Mouse (Mus musculus) megakaryocyte, embryonic 14.5 days (primary cell): ENCODE data around the gene Fkbp1b. TPM values are rescaled to one million over a fixed set of nuclear protein-coding genes. Genes with fewer than 3 reads are reported as not detected.

Experiments
- H3K27me3 ChIP-seq: replicated peaks from 2 replicates; pipeline ENCODE3; 2012; ENCODE audit warnings: inconsistent platforms
- H3K36me3 ChIP-seq: replicated peaks from 2 replicates; pipeline ENCODE3; 2012; ENCODE audit warnings: low read length, inconsistent platforms, mixed read lengths
- H3K4me1 ChIP-seq: 2 replicates; pipeline ENCODE4 v1.6.1; 2012; ENCODE audit warnings: inconsistent platforms
- H3K4me3 ChIP-seq: replicated peaks from 2 replicates; pipeline ENCODE3; 2012; ENCODE audit warnings: moderate library complexity, mild to moderate bottlenecking, inconsistent platforms
- H3K9me3 ChIP-seq: 2 replicates; pipeline ENCODE4 v1.6.1; 2012; ENCODE audit warnings: inconsistent platforms
- FLI1 ChIP-seq: IDR thresholded peaks from 2 replicates; pipeline ENCODE4 v1.6.1; 2012; ENCODE audit warnings: low read length, inconsistent platforms, mixed read lengths
- GATA1 ChIP-seq: IDR thresholded peaks from 3 replicates; pipeline ENCODE4 v1.6.1; 2012; ENCODE audit warnings: mixed read lengths, low read length, inconsistent platforms, borderline replicate concordance
- polyA plus RNA-seq: library from polyadenylated mRNA; stranded (reverse); fragments of >175 nt; gene quantifications from 2 replicates; pipeline ENCODE4 v1.2.3, GENCODE M21; 2012; ENCODE audit warnings: low replicate concordance; ENCODE audit not compliant: insufficient read depth

The Fkbp1b gene
- polyA plus RNA-seq, 1 experiment = 15.5 TPM

- H3K27me3 ChIP-seq = no peaks in the 10 kb centered on the region
- peaks cover 12% of the 10 kb centered on the region for H3K36me3 ChIP-seq
- TF ChIP-seq GATA1 (no peak), FLI1 (no peak)
- H3K4me3 ChIP-seq = peak overlapping the region; percentile 95
- H3K9me3 ChIP-seq = no peaks in the 10 kb centered on the region
- H3K4me1 ChIP-seq = peaks cover 54% of the 10 kb centered on the region
Observed at GRCm38 (mm10) chr12:4843741-4844140, 2.4 kb upstream of the Fkbp1b start.

GRCm38 (mm10) chr12:4842890-4843597 lies 1.7 kb upstream of the Fkbp1b start, which contains the start of gene Wdcp:
Gene Wdcp, plus strand, starts transcription at chr12:4843303.
- H3K27me3 ChIP-seq = no peaks in the 10 kb centered on the region

DNA sequence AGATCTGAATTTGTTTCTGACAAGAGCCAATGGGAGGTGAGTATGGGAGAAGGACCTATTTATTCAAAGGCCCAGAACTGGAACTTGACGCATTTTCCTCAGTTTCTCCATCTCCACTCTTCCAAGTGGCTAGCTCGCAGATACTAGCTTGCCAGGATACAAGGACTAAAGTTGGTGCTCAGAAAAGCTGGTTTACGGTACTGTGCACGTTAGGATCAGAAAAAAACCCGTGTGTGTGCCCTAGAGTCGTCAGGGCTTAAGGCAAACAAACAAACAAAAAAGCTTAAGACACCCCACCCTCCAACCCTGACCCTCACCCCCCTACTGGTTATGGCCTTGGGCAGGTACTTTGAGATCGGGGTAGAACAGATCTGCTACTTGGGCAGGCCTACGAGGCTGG lies 1.1 kb upstream of the Fkbp1b start:
- Histone ChIP-seq H3K4me1 (peaks cover 55% of the 10 kb centered on the region), H3K36me3 (peaks cover 19% of the 10 kb centered on the region), H3K4me3 (no peak overlapping the region), H3K27me3 (no peaks in the 10 kb centered on the region), H3K9me3 (no peaks in the 10 kb centered on the region)
- TF ChIP-seq GATA1 = no peak

More at GRCm38 (mm10) chr12:4842890-4843597, 1.7 kb upstream of the Fkbp1b start, which contains the start of gene Wdcp:
- Histone ChIP-seq H3K4me1 (peaks cover 56% of the 10 kb centered on the region), H3K4me3 (peak within 1 kb of the TSS; percentile 97), H3K9me3 (no peaks in the 10 kb centered on the region), H3K36me3 (peaks cover 13% of the 10 kb centered on the region)
- TF ChIP-seq FLI1 (no peak), GATA1 (no peak)

DNA sequence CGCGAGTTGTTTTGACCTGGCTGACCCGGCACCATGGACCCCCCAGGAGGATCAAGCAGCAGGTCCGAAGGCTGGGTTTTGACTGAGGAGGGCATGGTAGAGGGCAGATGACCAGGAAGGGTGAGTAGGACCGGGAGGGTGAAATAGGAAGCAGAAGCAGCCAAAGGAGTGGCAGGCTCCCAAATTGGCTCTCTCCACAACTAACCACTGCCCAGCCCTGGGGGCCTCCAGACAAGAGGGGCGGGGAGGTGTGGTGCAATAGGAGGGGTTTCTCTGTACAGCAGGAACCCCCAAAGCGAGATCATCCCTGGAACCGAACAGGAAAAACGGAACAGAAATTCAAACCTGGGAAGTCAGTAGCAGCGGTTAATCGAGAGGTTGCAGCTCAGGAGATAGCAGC lies 650 bp downstream of the Fkbp1b start:
- Histone ChIP-seq H3K27me3 (no peaks in the 10 kb centered on the region), H3K9me3 (no peaks in the 10 kb centered on the region), H3K4me3 (peak overlapping the region; percentile 97), H3K36me3 (peaks cover 29% of the 10 kb centered on the region), H3K4me1 (peaks cover 53% of the 10 kb centered on the region)
- TF ChIP-seq FLI1 = no peak
- TF ChIP-seq GATA1 = no peak

- H3K4me3 ChIP-seq = peak overlapping the region; percentile 97
- no peak for TF ChIP-seq GATA1
- TF ChIP-seq FLI1 = no peak
- no peaks in the 10 kb centered on the region for H3K9me3 ChIP-seq
- peaks cover 37% of the 10 kb centered on the region for H3K36me3 ChIP-seq
- no peaks in the 10 kb centered on the region for H3K27me3 ChIP-seq
- peaks cover 53% of the 10 kb centered on the region for H3K4me1 ChIP-seq
Observed at GRCm38 (mm10) chr12:4840010-4840409, 1.4 kb downstream of the Fkbp1b start.

DNA sequence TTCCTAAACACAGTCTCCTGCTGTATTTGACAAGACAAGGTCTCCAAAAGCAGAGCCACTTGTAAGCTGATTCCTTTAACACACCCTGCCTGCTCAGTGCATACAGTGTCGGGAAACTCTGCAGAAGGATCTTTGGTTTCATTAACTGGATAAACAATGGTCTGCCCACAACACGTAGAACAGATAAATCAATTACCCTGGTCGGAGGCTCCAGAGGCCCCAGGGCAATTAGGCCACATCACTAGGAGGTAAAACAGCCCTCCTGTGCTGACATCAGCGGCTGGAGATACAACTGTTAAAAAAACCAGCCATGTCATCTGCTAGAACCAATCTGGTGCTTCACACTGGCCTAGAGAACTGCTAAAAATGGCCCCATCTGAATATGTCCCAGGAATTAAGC lies 4.4 kb downstream of the Fkbp1b start:
- no peaks in the 10 kb centered on the region for H3K27me3 ChIP-seq
- no peaks in the 10 kb centered on the region for H3K9me3 ChIP-seq
- H3K4me1 ChIP-seq = peaks cover 43% of the 10 kb centered on the region
- H3K36me3 ChIP-seq = peaks cover 67% of the 10 kb centered on the region
- H3K4me3 ChIP-seq = no peak overlapping the region
- TF ChIP-seq FLI1 = no peak
- TF ChIP-seq GATA1 = no peak

DNA sequence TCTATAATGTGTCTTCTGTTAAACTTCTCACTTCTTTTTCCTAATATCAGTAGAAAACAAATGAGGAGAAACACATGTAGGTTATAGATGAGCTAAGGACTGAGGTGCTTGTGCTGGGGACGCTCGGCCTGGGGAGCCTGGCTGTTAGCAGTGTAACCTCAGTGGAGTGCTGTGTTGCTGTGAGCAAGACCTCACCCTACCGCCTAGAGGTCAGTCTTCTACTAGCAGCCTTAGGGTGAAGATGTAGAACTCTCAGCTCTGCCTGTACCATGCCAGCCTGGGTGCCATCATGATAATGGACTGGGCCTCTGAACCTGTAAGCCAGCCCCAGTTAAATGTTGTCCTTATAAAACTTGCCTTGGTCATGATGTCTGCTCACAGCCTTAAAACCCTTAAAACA lies 14.1 kb downstream of the Fkbp1b start:
- no peak overlapping the region for H3K4me3 ChIP-seq
- no peaks in the 10 kb centered on the region for H3K9me3 ChIP-seq
- peaks cover 94% of the 10 kb centered on the region for H3K36me3 ChIP-seq
- TF ChIP-seq GATA1 = no peak
- TF ChIP-seq FLI1 = no peak
- peaks cover 10% of the 10 kb centered on the region for H3K4me1 ChIP-seq
- no peaks in the 10 kb centered on the region for H3K27me3 ChIP-seq

GRCm38 (mm10) chr12:4817361-4818101 lies 23.9 kb downstream of the Fkbp1b start, which contains the start of gene Sf3b6:
Gene Sf3b6, plus strand, starts transcription at chr12:4817544.
- Histone ChIP-seq H3K27me3 (peaks cover 5% of the 10 kb centered on the region), H3K36me3 (peaks cover 32% of the 10 kb centered on the region), H3K9me3 (no peaks in the 10 kb centered on the region), H3K4me3 (peak within 1 kb of the TSS; percentile 100), H3K4me1 (peaks cover 36% of the 10 kb centered on the region)
- TF ChIP-seq GATA1 = no peak
- peak; percentile 94 for TF ChIP-seq FLI1

DNA sequence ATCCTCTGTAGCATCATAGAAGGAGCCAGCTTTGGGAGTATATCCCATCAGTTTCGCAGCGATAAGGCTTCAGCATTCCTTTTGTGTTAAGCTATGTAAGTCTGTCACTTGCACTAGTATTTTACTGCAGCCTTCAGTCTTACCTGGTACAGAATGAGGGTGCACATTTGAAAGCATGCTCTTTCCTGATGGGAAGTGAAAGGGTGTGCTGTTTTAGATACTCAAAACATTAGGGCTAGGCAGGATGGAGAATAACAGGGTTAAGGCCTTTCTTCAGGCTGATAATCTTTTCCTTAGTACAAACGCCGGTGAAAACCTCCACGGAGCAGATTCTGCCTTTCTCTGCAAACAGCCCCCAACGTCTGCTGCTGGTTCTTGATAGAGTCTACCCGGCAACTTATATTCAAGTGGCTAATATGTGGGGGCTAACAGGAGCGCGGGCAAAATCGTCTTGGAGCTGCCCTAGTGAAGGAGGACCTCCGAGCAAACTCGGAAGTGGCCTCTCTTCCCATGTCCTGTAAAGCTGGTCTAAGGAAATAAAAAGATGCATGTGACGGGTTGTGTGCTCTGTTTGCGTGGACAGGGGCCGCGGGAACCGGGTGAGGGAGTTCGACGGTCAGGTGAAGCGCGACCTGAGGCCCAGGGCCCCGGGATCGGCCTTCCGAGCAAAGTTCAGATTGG lies 24.6 kb downstream of the Fkbp1b start:
- Histone ChIP-seq H3K9me3 (no peaks in the 10 kb centered on the region), H3K4me3 (peak overlapping the region; percentile 100), H3K4me1 (peaks cover 36% of the 10 kb centered on the region), H3K36me3 (peaks cover 25% of the 10 kb centered on the region), H3K27me3 (peaks cover 6% of the 10 kb centered on the region)
- TF ChIP-seq GATA1 (no peak), FLI1 (no peak)

- no peak overlapping the region for H3K4me3 ChIP-seq
- peaks cover 20% of the 10 kb centered on the region for H3K4me1 ChIP-seq
- TF ChIP-seq FLI1 (no peak), GATA1 (no peak)
- H3K9me3 ChIP-seq = peaks cover 10% of the 10 kb centered on the region
- peaks cover 15% of the 10 kb centered on the region for H3K27me3 ChIP-seq
- no peaks in the 10 kb centered on the region for H3K36me3 ChIP-seq
Observed at GRCm38 (mm10) chr12:4813636-4814035, 27.8 kb downstream of the Fkbp1b start.
